Mouse (Mus musculus) heart, postnatal 10 days (tissue): ENCODE results near the gene Plce1. TPM values are rescaled to one million over a fixed set of nuclear protein-coding genes. Genes with fewer than 3 reads are reported as not detected.

Experiments
- DNase-seq, 2 experiments: peaks; one replicate each; pipeline ENCODE4 v3.0.0; 2021
- intact Hi-C: fragments of 180-260 bp; cut with DNase I; formaldehyde crosslinking; loops from one replicate; pipeline ENCODE4 v1.15.1; 2025
- total RNA-seq, 2 experiments: library from RNA; stranded (reverse); gene quantifications; 2 replicates each; pipeline ENCODE4 v1.2.3; 2021

Plce1 gene
- total RNA-seq, 2 experiments from 2014 or later: 30.4 to 35.3 TPM

DNA sequence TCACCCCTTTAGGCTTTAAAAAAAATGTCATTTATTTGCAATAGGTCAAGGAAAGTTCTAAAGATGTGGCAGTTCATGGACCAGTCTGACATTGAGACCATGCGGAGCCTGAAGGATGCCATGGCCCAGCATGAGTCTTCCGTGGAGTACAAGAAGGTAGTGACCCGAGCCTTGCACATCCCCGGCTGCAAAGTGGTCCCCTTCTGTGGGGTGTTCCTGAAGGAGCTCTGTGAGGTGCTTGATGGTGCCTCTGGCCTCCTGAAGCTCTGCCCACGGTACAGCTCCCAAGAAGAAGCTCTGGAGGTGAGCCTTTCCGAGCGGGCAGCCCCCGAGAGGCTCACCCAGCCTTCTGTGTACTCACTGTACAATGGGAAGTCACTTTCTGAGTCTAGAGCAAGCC is 220.9 kb downstream of the Plce1 start:
- intact Hi-C loops: no loop called here

DNA sequence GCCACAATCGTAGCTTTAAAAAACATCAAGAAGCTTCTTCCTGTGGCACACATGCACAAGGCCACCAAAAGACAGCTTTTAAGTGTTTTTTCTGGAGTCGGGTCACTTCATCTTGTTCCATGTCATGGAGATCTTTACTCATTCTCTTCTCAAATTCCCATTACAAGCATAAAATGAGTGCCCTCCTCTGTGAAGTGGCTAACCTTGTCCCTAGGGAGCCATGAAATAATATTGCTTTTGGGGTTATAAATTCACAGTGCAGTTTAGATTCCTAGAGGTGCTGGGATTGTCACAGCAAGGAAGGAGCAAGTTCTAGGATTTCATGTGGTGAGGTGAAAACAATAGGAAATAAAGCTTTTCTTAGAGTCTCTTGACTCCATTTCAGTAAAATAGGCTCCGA is 223.8 kb downstream of the Plce1 start:
- intact Hi-C loops: loop anchor here (5.0 kb wide), 2 partner anchors 137 to 277 kb away; no protein-coding TSS in a partner anchor
- no peak for DNase-seq

More for the DNA sequence above, 220.9 kb downstream of the Plce1 start:
- no peak for DNase-seq

DNA sequence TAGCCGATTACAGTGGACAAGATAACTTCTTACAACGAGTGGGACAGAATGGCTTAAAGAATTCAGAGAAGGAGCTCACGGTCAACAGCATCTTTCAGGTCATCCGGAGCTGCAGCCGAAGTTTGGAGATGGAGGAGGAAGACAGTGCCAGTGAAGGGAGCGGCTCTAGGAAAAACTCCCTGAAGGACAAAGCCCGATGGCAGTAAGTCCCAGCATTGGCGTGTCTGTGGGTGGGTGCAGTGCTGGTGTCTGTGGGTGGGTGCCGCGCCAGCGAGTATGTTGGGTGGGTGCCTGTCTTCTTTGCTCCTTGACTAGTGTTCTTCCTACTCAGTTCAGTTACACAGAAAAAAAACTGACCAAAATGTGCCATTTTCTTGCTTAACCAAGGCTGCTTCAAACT is 224.3 kb downstream of the Plce1 start:
- intact Hi-C loops: loop anchor here (5.0 kb wide), 2 partner anchors 138 to 278 kb away; no protein-coding TSS in a partner anchor
- DNase-seq: no peak

DNA sequence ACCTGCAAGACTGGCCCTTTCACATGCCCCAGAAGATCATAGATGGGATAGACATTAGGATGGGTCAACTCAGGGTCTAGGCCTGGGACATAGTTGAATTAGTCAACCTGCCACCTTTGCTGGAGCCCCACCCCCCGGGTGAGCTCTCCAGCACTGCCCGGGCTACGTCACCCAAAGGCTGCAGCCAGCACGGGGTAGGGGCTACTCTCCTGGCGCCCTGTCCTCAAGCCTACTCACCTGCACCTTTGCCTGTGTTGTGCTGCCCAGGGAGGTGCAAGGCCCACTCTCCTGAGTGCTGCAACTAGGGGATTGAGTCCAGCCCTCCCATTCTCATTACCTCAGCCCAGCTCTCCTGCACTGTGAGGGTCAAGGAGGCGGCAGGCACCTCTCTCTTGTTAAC is 225.5 kb downstream of the Plce1 start:
- intact Hi-C loops: loop anchor here (5.0 kb wide), 2 partner anchors 139 to 279 kb away; no protein-coding TSS in a partner anchor
- DNase-seq: no peak

DNA sequence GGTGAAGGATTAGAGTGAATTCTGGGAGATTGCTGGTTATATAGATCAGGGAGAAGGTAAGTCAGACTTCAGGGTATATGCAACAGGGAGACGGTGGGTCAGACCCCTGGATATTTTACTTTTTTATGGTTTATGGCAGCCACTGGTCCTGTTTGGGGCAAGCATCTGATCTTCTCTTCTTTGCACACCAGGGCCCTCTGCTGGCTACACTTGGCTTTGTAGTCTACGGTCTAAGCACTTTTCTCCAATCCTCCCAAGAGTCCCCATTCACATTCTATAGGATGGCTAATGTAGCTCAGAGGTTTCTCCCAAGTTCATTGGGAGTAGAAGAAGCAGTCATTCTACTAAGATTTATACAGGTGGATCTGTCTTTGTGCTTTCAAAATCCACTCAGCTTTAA is 228.5 kb downstream of the Plce1 start:
- intact Hi-C loops: loop anchor here (5.0 kb wide), 2 partner anchors 142 to 282 kb away; no protein-coding TSS in a partner anchor
- peak; percentile 36 to 59 for DNase-seq

DNA sequence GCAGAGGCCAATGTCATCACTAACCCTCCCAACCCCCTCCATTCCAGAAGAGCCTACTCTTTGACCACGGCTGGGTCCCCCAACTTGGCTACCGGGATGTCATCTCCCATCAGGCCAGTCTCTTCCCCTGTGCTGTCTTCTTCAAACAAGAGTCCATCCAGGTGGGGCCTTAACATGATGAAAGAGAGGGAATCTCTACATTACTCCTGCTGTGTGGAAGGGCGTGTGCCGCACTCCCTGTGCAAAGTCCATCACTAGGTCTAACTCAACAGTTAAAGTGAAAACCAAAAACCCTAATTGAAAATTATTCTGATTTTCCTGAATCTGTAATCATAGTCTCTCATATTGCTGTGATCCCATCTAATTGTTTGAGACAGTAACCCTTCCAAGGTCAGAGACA is 240.9 kb downstream of the Plce1 start:
- intact Hi-C loops: no loop called here
- no peak for DNase-seq

DNA sequence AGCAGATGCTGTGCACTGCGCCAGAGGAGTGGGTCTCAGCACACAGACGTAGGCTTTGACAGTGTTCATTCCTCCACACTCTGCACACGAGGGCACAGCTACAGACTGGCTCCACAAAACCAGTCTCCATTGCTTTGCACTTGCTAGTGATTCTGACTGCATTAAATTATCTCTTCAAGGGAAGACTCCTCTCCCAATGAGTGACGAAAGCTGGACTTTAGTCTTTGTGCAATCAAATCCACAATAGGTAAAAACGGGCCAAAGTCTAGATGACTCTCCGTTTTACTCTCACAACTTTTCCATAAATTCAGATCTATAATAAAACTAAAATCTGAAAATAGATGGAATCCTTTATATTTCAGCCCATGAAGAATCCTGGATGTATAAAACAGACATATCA is 242.1 kb downstream of the Plce1 start:
- no peak for DNase-seq
- intact Hi-C loops: no loop called here

DNA sequence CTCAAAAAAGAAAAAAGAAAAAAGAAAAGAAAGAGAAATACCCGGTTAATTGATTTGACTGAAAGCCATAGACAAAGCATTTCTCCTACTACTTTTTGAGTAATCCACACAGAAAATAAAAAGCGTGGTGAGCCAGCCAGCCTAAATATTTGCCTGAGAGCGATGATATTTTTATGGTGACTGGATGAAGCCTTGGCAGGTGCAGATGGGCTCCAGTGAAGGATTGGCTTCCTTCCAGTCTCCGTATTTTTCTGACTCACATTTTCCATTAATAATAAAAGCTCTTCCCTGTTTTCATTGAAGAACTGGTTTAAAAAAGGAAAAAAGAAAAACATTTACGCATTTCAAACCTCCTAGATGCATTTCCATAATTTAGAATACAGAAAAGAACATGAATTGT is 243.1 kb downstream of the Plce1 start:
- intact Hi-C loops: no loop called here
- peak in 1 of 2 experiments; percentile 7 for DNase-seq

DNA sequence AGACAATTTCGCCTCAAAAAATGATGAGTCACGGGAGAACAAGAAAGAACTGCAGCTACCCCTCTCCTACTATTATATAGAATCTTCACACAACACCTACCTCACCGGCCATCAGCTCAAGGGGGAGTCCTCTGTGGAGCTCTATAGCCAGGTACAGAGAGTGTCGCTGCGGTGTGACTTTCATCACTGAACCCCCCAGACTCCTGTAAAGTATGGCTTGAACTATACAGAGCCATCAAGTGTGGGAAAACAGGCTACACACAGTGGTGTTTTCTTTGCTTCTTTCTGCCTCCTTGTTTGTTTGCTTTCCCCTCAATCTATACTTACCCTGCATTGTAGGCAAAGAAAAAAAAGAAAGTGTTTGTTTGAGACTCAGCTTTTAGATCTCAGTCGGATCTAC is 247.9 kb downstream of the Plce1 start:
- intact Hi-C loops: no loop called here
- no peak for DNase-seq

DNA sequence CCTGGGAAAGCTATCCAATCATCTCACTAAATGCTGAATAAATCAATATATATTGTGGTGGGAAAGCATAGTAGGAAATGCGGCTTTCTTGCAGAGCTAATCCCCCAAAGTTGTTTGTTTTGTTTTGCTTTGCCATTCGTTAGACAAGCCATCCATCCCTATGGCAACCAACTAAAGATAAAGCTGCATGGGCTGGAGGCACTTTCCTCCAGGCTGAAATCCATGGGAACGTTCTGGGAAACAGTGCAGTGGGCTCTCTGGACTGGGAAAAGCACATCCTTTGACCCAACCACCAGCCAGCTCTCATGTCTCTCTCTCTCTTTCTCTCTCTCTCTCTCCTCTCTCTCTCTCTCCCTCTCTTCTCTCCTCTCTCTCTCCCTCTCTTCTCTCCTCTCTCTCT is 248.4 kb downstream of the Plce1 start:
- intact Hi-C loops: no loop called here
- DNase-seq: no peak

DNA sequence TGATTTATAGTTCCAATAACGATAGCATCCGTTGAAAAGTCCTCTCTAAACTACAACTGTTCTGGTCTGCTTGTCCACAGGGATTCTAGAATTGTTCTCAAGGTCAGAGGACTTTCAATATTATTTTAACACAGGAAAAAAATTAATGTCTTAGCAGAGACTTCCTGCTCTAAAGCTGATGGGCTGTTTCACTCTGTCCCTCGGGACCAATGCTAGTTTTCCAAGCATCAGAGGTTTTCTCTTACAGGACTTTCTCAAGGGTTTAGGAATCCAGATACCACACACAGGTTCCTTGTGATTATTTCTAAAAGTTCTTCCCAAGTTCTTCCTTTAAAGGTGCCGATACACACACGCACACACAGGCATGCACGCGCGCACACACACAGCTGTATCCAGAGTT is 263.6 kb downstream of the Plce1 start:
- no peak for DNase-seq
- intact Hi-C loops: no loop called here

DNA sequence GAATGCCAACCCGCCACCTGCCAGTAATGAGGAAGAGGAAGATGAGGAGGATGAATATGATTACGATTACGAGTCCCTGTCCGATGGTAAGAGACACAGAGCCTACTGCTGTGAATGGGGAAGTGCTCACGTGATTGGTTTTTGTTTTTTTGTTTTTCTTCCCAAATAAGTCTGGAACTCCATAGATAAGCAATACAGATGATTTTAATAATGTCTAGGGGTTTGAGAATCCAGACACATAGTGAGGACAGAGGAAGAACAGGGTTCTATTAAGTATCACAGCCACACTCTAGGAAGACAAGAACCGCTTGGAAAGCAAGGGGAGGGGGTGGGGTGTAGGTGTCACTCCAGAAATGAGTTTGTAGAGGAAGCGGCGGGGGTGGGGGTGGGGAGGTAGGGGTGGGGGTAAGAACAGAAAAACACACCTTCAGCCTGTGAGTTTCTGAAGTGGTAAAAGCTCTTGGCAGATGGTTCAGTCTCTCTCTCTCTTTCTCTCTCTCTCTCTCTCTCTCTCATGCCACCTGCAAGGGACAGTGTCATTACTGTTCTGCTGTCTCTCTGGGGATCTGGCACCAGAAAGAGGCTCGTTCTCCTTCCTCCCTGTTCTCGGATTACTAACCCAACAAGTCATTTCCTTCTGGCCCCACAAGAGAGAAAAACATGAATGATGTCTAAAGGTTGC is 265.0 kb downstream of the Plce1 start:
- DNase-seq: no peak
- intact Hi-C loops: no loop called here

DNA sequence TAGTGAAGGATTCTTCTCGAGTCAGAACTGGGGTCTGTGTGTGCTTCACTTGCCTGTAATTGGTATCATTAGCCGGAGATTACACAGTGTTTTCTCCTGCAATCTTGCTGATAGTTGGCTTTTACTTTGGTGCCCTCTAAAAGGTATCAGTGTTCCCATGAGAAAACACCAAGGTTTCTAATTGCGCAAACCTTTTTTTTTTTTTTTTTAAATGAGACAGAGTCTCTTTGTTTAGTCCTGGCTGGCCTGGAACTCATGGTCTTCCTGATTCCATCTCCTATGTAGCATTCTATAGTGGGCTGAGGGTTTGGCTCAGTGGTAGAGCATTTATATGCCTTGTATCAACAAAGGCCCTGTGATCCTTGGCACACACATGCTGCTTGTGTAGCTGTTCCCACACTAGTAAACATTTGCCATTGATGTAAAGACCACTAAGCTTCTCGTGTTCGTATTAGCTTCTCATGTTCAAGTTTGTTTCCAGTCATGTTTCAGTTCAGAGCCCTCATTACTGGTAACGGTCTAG is 265.6 kb downstream of the Plce1 start:
- intact Hi-C loops: no loop called here
- no peak for DNase-seq

DNA sequence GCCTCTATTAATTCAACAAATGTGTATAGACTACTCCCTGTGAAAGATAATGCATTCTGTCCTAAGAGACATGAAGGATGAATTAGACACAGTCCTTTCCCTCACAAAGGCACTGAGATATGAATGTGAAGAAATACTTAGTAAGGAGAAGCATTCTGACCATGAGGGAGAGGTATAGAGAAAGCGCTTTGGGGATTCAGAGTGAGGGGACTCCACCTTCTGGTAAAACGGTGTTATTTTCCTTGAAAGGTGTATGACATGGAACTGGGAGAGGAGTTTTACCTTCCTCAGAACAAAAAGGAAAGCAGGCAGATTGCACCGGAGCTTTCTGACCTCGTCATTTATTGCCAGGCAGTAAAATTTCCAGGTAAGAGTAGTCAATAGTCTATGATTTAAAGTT is 269.3 kb downstream of the Plce1 start:
- intact Hi-C loops: no loop called here
- DNase-seq: no peak

DNA sequence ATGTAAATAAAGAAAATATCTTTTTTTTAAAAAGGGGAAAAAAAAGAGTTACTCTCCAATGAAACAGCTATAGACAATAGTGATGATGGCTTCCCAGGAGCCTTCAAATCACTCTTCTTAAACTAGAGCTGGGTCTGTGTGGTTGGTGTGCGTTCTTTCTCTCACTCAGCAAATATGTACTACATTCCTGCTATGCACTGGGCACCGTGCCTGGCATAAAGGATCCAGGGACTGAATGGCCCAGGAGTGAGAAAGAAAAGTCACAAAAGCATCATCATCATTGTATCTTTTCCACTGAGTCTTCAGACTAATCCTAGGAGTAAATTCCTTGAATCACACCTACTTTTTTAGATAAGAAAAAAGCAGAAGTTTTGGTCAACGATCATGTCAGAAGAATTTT is 276.3 kb downstream of the Plce1 start:
- intact Hi-C loops: no loop called here
- DNase-seq: no peak

DNA sequence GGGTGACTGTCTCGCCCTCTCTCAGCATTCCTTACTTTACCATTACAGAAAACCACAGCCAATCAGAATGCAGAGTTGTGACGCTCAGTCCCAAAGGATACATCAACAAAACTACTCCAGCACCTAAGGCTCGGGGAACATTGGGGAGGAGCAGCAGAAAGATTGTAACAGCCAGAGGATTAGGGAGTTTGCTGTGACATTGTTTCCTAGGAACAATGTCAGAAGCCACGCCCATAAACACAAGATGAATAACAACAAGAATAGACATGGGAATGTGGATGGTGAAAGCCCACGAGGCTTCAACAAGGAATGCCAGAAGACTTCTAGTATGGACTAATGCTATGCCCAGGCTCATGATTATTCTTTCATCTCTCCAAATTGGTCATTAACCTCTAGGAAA is 277.1 kb downstream of the Plce1 start:
- DNase-seq: no peak
- intact Hi-C loops: no loop called here

DNA sequence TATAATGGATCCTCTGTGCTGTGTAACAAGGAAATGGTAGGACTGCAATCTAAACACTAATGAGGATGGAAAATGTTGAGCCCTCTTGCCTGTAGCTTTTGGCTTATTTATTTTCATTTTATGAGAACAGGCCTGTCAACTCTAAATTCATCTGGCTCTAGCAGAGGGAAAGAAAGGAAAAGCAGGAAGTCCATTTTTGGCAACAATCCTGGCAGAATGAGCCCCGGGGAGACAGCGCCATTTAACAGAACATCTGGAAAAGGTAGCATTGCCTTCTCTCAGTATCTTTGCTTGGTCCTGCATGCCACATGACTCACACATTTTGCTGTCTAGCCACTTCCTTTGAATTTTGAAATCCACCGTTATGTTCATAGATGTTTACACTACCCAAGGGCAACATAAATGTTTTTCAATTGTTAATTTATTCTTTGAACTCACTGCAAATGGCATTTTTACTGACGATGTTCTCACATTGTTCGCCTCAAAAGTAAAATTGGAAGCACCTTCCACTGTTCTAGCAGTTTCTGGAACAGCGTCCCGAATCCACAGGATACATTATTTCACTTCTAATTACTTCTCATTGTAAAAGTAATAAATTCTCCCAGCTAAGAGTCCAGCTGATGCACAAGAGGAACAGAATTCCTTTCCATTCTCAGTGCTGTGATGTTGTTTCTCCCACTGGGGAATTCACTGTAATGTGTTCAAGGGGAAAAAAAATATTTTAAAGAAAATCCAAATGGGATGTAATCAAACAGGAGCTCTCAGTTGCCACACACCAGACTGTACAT is 278.0 kb downstream of the Plce1 start:
- peak; percentile 40 to 54 for DNase-seq
- intact Hi-C loops: no loop called here

DNA sequence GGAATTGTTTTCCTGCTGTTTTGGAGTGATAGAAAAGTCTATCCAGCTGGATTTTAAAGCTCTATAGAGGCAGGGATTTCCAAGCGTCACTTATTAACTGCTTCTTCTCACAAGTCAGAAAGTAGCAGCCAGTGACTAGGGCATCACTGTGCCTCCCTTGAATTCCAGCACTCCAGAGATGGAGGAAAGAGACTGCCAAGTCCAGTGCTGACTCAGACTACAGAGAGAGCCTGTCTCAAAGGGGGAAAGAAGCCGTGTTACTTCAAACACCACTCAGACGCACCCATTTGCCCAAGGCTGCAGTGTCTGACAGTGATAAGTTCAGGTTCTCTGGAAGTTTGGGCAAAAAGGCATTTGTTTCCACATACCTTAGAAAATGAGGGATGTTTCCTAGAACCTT is 279.5 kb downstream of the Plce1 start:
- DNase-seq: no peak
- intact Hi-C loops: no loop called here

DNA sequence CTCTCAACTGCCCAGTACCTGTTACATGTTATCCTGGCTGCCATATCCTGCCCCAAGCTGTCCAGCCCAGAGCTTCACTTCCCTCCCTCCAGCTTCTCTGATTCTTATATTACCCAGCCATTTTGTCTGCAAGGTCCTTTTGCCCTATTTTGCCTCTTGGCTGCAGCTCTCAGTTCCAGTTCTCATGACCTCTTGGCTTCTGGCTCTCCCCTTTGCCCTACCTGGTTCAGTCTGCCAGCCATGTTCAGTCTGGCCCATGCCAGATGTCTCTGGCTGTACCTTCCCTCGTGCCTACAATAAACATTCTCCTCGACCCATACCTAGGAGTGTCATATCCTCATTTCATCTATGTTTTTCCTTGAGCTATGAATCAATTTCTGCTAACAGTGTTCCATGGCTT is 285.4 kb downstream of the Plce1 start:
- intact Hi-C loops: no loop called here
- DNase-seq: no peak

DNA sequence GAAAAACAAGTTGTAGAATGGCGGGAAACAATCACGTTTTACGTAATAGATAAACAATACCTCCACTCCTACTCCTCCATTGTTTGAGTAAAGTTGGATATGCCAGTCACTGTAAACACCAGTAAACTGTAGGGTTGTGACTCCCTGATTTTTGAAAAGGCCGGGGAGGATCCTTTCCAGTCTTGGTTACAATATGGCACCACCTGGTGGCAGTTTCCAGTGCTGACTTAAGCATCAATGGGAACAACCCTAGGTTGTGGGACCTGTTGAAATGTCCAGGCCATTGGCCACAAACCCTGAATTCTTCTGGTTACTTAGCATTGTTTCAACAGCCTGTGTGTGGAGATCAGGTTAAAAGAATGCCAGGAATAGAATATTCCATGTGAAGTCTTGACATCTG is 294.6 kb downstream of the Plce1 start:
- DNase-seq: peak; percentile 49 to 74
- intact Hi-C loops: loop anchor here (2.0 kb wide), 2 partner anchors 209 to 351 kb away; no protein-coding TSS in a partner anchor

DNA sequence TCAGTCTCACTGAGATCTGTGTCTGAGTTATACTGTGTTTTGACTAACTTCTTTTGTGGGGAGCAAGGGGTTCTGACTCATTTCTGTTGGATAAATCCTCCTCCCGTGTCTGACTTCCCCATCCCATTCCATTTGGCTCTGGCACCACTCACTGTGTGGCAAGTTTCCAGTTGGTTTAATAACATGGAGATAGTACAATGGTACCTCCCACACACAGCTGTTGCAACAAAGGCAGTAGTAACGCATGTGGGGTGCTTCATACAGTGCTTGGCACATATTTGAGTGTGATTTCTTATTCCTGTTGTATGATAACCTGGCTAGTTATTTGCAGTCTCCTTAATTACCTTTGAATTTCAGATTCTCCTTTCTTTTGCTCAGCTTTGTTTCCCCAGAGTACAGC is 297.9 kb downstream of the Plce1 start:
- DNase-seq: peak; percentile 24 to 38
- intact Hi-C loops: no loop called here

DNA sequence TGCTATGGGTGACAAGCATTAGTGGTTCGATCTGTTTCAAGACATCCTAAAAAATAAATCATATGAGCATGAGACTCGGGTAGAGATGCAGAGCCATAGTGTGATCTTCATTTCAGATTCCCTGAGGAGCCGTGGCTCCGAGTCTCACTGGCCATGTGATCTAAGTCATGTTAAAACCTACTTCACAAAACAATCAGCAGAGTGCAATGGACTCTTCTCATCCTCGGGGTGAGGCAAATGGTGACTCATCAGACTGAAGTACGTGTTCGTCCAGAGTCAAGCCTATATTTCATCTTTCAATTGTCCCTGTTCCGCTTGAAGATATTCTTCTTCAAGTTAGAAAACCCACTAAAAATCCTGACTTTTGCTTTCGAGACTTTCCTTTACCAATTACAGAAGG is 302.6 kb downstream of the Plce1 start:
- DNase-seq: no peak
- intact Hi-C loops: no loop called here
